Mouse (Mus musculus): ENCODE results near the gene Gm10377. TPM values are rescaled to one million over a fixed set of nuclear protein-coding genes. Genes with fewer than 3 reads are reported as not detected.
"Not testable (repeated sequence)": the region's sequence is repeated elsewhere in the genome, so short reads cannot be mapped to it uniquely, and the experiment has no call there.

Gene Gm10377
- total RNA-seq (2021) = not detected
- long read RNA-seq, experiment 1 = 0 reads
- long read RNA-seq, experiment 2 = 0 reads

- DNase-seq (ENCODE audit: low spot score in 2 of 2) = not testable (repeated sequence)
These were observed at the start of gene Gm10377 for GRCm38 (mm10) chr14:42797887-42798286. Gm10377 (minus strand) TSS chr14:42797987.

- not testable (repeated sequence) for DNase-seq (ENCODE audit: low spot score in 2 of 2)
These were observed 29.1 kb downstream of the Gm10377 start, which contains the start of gene Gm3015 for GRCm38 (mm10) chr14:42768721-42769120. Gm3015 (minus strand) TSS chr14:42768821.

Other genes starting within 250 kb of the Gm10377 start
- not detected for gene Gm17124, start 198.1 kb downstream of the Gm10377 start, total RNA-seq (2021)
- not detected for gene Gm3633, start 156.1 kb downstream of the Gm10377 start, total RNA-seq (2021)
- gene Gm10378, start 142.0 kb downstream of the Gm10377 start, total RNA-seq (2021) = not detected
- gene Gm3015, start 29.2 kb downstream of the Gm10377 start, total RNA-seq (2021) = not detected
- not detected for gene Gm21977, start 55.5 kb upstream of the Gm10377 start, total RNA-seq (2021)
- not detected for gene Gm8082, start 195.6 kb upstream of the Gm10377 start, total RNA-seq (2021)
- gene Gm10376, start 217.6 kb upstream of the Gm10377 start, total RNA-seq (2021) = not detected

Data from adrenal gland, adult 18-20 months (tissue).